Mouse (Mus musculus): Measurements from ENCODE around the gene Nacc1. TPM values are rescaled to one million over a fixed set of nuclear protein-coding genes. Genes with fewer than 3 reads are reported as not detected.

Nacc1 gene
- polyA plus RNA-seq, 1 experiment from 2014 or later: 19.1 TPM

DNA sequence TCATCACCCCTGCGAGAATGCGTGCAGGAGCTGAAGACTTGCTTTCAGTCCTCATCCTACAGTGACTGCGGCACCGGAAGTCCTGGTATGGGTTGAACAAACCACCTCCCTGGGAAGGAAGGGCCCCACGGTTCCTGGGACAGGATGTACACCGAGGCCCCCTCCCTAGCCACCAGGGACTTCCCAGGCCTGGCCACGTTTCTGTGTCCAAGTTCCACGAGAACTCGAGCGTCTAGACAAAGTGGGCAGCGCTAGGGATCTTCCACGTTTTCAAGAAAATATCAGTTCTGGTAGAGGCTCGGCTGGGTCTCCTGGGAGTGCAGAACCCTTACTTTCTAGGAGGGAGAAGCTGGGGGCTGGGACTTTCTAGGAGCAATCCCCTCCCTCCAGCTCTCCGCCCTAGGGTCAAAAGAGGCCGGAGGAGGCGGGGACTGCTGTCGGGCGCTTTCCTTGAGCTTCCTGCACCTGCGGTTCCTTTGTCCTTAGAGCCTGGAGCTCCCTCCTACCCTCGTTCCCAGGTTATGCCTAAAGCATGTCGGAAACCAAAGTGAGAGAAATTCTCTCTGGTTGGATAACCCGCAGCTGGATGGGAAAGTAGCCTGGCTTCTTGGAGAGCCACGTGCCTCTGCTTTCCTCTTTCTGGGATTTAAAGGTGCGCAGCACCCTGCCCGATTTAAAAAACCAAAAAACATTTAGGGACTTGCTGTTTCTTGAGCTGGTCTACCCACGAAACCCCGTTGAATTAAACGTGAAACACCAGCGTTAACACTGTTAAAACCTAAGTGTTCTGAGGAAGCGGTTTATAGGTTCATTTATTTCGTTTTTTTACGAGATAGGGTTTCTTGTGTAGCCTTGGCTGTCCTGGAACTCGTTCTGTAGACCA is 27.5 kb downstream of the Nacc1 start:
- WGBS (ENCODE audit: insufficient replicate concordance): 1% methylated on average over 33 of the region's 33 CpGs
- Histone ChIP-seq H3K27me3 (ENCODE audit: control insufficient read depth, insufficient read depth, low read length) (no peaks in the 10 kb centered on the region), H3K27ac (ENCODE audit: low read depth, low read length) (peak overlapping the region; percentile 96), H3K4me2 (peak overlapping the region; percentile 93), H3K4me3 (ENCODE audit: low read depth, low read length) (peak overlapping the region; percentile 95), H3K9ac (ENCODE audit: low read depth, low read length) (peak overlapping the region; percentile 98), H3K36me3 (ENCODE audit: control insufficient read depth, insufficient read depth, low read length) (no peaks in the 10 kb centered on the region), H3K9me3 (replicated peaks; ENCODE audit: control insufficient read depth, low read length) (no peaks in the 10 kb centered on the region), H3K4me1 (ENCODE audit: control insufficient read depth, insufficient read depth, low read length) (peaks cover 46% of the 10 kb centered on the region)
- no peak for ATAC-seq (replicated peaks; ENCODE audit: insufficient number of reproducible peaks, low FRiP score, low TSS enrichment)

DNA sequence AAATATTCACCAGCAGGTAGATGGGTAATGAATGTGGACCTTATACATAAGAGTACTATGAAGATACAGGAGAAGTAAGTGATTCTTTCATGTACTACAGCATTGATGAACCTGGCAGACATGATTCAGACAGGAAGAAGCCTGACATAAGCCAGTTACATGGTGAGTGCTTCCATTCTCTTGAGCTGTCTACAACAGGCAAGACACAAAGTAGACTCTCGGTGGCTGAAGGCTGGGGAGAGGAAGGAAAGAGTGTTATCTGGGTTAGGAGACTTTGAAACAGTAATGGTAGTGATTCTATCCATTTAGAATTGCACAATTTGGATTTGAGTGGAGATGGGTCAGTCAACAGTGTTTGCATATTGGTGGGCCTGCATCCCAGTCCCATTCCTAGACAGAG is 28.7 kb downstream of the Nacc1 start:
- Histone ChIP-seq H3K4me3 (ENCODE audit: low read depth, low read length) (peak overlapping the region; percentile 9; the same call in 1 of the 2 replicates), H3K4me1 (ENCODE audit: control insufficient read depth, insufficient read depth, low read length) (peaks cover 53% of the 10 kb centered on the region), H3K27ac (ENCODE audit: low read depth, low read length) (peak overlapping the region; percentile 96), H3K27me3 (ENCODE audit: control insufficient read depth, insufficient read depth, low read length) (no peaks in the 10 kb centered on the region), H3K9me3 (replicated peaks; ENCODE audit: control insufficient read depth, low read length) (no peaks in the 10 kb centered on the region), H3K36me3 (ENCODE audit: control insufficient read depth, insufficient read depth, low read length) (no peaks in the 10 kb centered on the region), H3K4me2 (no peak overlapping the region), H3K9ac (ENCODE audit: low read depth, low read length) (0 out of 2 replicates have a peak overlapping the region, but pooled peaks have one; percentile 6)
- WGBS (ENCODE audit: insufficient replicate concordance): 26% methylated on average over 1 of the region's 1 CpGs
- ATAC-seq (replicated peaks; ENCODE audit: insufficient number of reproducible peaks, low FRiP score, low TSS enrichment): no peak

DNA sequence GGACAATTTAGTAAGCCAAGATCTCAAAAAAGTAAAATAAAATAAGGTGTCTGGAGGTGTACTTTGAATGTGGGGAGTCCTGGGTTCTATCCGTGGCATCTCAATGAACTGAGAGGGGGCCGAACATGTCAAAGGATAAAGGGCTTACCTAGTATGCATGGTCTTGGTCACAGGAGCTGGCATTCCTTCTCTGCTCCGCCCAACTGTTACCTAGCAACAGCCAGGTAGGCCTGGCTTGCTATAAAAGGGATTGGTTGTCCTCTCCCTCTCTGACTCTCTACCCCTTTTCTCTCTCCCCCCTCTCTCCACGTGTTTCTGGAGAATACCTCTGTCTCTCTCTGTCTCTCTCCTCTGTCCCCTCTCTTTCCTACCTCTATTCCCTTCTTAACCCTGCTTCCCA is 30.0 kb downstream of the Nacc1 start:
- no peak for ATAC-seq (replicated peaks; ENCODE audit: insufficient number of reproducible peaks, low FRiP score, low TSS enrichment)
- Histone ChIP-seq H3K4me1 (ENCODE audit: control insufficient read depth, insufficient read depth, low read length) (peaks cover 53% of the 10 kb centered on the region), H3K36me3 (ENCODE audit: control insufficient read depth, insufficient read depth, low read length) (no peaks in the 10 kb centered on the region), H3K9me3 (replicated peaks; ENCODE audit: control insufficient read depth, low read length) (no peaks in the 10 kb centered on the region), H3K9ac (ENCODE audit: low read depth, low read length) (0 out of 2 replicates have a peak overlapping the region, but pooled peaks have one; percentile 6), H3K27ac (ENCODE audit: low read depth, low read length) (peak overlapping the region; percentile 98; the same call in 1 of the 2 replicates), H3K27me3 (ENCODE audit: control insufficient read depth, insufficient read depth, low read length) (no peaks in the 10 kb centered on the region), H3K4me2 (peak overlapping the region; percentile 94), H3K4me3 (ENCODE audit: low read depth, low read length) (no peak overlapping the region)
- whole genome bisulfite sequencing (ENCODE audit: insufficient replicate concordance): 43% methylated on average over 4 of the region's 4 CpGs

DNA sequence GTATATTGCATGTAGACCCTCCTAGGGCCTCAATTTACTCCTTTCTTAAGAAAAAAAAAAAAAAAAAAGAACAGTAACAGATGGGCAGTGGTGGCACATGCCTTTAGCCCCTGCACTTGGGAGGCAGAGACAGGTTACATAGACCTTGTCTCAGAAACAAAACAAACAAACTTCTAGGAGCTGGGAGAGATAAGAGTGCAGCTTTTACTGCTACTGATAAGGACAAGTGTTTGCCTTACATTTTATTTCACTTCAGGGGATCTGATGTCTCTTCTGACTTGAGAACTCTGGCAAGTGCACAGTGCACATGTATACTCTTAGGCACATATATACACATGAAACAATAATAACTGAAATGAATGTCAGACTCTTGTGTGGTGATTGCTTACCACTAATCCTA is 30.5 kb downstream of the Nacc1 start:
- Histone ChIP-seq H3K4me2 (peak overlapping the region; percentile 94), H3K27me3 (ENCODE audit: control insufficient read depth, insufficient read depth, low read length) (no peaks in the 10 kb centered on the region), H3K9me3 (replicated peaks; ENCODE audit: control insufficient read depth, low read length) (no peaks in the 10 kb centered on the region), H3K4me1 (ENCODE audit: control insufficient read depth, insufficient read depth, low read length) (peaks cover 53% of the 10 kb centered on the region), H3K36me3 (ENCODE audit: control insufficient read depth, insufficient read depth, low read length) (no peaks in the 10 kb centered on the region), H3K27ac (ENCODE audit: low read depth, low read length) (peak overlapping the region; percentile 98), H3K9ac (ENCODE audit: low read depth, low read length) (peak overlapping the region; percentile 82), H3K4me3 (ENCODE audit: low read depth, low read length) (peak overlapping the region; percentile 47)
- ATAC-seq (replicated peaks; ENCODE audit: insufficient number of reproducible peaks, low FRiP score, low TSS enrichment): no peak

DNA sequence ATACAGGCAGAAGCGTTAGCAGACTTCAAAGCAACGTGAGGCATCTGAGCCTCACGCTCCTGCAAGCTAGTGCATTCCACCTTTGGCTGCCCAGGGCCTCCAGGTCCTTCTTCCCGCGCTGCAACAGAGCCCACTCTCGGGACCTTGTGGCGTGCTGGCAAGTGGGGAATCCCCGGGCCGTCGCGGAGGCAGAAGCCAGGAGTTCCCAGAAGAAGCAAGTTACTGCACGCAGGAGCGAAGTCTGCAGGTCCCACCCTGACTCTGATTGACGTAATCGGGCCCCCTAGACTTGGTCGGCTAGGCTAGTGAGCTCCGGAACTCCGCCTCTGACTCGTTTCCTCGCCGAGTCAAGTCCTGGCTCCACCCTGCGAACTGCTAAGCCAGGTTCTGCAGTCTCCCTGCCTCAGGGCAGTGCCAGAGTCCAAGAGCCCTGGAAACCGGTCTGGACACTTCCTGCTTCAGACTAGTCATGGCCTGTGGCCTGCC is 31.0 kb downstream of the Nacc1 start:
- H3K9me3 ChIP-seq (replicated peaks; ENCODE audit: control insufficient read depth, low read length): no peaks in the 10 kb centered on the region
- H3K4me1 ChIP-seq (ENCODE audit: control insufficient read depth, insufficient read depth, low read length): peaks cover 53% of the 10 kb centered on the region
- peak overlapping the region; percentile 82 for H3K9ac ChIP-seq (ENCODE audit: low read depth, low read length)
- peak overlapping the region; percentile 94 for H3K4me2 ChIP-seq
- no peaks in the 10 kb centered on the region for H3K36me3 ChIP-seq (ENCODE audit: control insufficient read depth, insufficient read depth, low read length)
- H3K27ac ChIP-seq (ENCODE audit: low read depth, low read length): peak overlapping the region; percentile 98
- under 1% methylated on average over 23 of the region's 23 CpGs for WGBS (ENCODE audit: insufficient replicate concordance)
- no peaks in the 10 kb centered on the region for H3K27me3 ChIP-seq (ENCODE audit: control insufficient read depth, insufficient read depth, low read length)
- ATAC-seq (replicated peaks; ENCODE audit: insufficient number of reproducible peaks, low FRiP score, low TSS enrichment): peak; percentile 61
- peak overlapping the region; percentile 47 for H3K4me3 ChIP-seq (ENCODE audit: low read depth, low read length)

DNA sequence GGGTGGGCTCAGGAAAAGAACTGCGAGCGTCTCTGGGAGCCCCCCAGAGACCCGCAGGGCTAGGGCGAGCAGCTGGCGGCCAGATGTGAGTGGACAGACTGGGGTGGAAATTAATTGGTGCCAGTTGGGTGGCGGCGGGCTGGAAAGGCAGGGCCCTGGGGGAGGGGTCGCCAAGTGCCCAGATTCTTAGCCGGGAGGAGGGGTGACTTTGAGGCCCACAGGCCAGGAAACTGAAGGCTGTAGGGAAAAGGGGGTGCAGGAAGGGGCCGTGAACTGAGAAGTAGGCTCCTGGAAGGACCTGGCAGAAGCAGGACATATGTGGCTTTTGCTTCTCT is 31.5 kb downstream of the Nacc1 start:
- Histone ChIP-seq H3K27ac (ENCODE audit: low read depth, low read length) (peak overlapping the region; percentile 98), H3K4me3 (ENCODE audit: low read depth, low read length) (peak overlapping the region; percentile 47), H3K9me3 (replicated peaks; ENCODE audit: control insufficient read depth, low read length) (no peaks in the 10 kb centered on the region), H3K36me3 (ENCODE audit: control insufficient read depth, insufficient read depth, low read length) (no peaks in the 10 kb centered on the region), H3K9ac (ENCODE audit: low read depth, low read length) (peak overlapping the region; percentile 82), H3K27me3 (ENCODE audit: control insufficient read depth, insufficient read depth, low read length) (no peaks in the 10 kb centered on the region), H3K4me1 (ENCODE audit: control insufficient read depth, insufficient read depth, low read length) (peaks cover 53% of the 10 kb centered on the region), H3K4me2 (peak overlapping the region; percentile 94)
- 2% methylated on average over 10 of the region's 10 CpGs for WGBS (ENCODE audit: insufficient replicate concordance)
- ATAC-seq (replicated peaks; ENCODE audit: insufficient number of reproducible peaks, low FRiP score, low TSS enrichment): 0 out of 2 replicates have a peak, but pooled peaks have one; percentile 36

DNA sequence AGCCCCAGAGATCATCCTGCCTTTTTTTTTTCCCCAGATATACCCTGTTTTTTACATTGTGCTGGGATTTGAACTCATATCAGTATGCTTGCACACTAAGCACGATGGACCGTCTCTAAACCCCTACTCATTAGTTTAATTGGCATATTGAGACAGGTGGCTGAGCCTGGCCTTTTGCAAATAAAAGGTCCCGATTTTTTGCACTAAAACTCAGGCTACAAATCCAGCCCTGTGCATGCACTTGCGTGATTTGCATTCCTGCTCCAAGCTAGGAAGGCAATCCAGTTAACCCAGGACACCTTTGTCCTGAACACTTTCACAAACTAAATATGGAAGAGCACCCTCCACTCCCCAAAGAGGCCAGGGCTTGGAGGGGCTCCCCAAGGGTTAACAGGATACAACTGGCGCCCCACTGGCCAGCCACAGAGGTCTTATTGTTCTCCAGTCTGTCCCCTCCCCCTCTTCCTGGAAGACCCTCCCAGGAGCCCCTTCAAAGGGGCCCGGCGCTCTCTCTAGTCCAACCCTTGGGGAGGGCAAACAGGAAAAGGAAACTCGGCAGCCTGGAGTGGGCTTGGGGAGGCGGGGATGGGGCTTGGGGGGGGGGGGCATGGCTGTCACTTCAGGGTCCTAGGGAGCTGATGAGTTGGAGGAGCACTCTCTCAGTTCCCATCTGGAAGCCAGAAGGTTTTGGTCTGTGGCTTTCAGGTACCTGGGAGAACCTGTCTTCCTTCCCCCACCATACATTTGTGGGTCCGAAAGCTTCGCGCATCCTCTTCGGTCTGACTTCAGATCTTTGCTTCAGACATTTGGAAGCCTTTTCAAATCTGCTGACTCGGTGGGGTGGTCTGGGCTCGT is 32.1 kb downstream of the Nacc1 start:
- no peaks in the 10 kb centered on the region for H3K36me3 ChIP-seq (ENCODE audit: control insufficient read depth, insufficient read depth, low read length)
- WGBS (ENCODE audit: insufficient replicate concordance): 2% methylated on average over 14 of the region's 15 CpGs
- H3K9ac ChIP-seq (ENCODE audit: low read depth, low read length): peak overlapping the region; percentile 82
- H3K27me3 ChIP-seq (ENCODE audit: control insufficient read depth, insufficient read depth, low read length): no peaks in the 10 kb centered on the region
- peak; percentile 57 for ATAC-seq (replicated peaks; ENCODE audit: insufficient number of reproducible peaks, low FRiP score, low TSS enrichment)
- H3K27ac ChIP-seq (ENCODE audit: low read depth, low read length): peak overlapping the region; percentile 98
- peaks cover 51% of the 10 kb centered on the region for H3K4me1 ChIP-seq (ENCODE audit: control insufficient read depth, insufficient read depth, low read length)
- no peaks in the 10 kb centered on the region for H3K9me3 ChIP-seq (replicated peaks; ENCODE audit: control insufficient read depth, low read length)
- peak overlapping the region; percentile 94 for H3K4me2 ChIP-seq
- peak overlapping the region; percentile 47 for H3K4me3 ChIP-seq (ENCODE audit: low read depth, low read length)

DNA sequence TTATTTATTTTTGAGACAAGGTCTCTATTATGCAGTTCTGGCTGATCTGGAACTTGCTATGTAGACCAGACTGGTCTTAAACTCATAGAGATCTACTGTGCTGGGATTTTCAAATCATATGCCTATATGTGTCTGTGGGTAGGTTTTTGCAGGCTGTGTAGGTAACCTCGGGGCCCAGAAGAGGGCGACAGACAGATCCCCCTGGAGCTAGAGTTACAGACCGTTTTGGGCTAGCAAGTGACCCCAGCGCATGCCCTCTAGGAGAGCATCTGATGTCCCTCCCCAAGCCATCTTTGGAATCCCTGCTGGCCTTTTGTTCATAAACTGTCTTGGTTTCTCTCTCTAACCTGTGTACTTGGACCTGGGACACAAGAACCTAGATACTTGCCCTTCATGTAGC is 33.1 kb downstream of the Nacc1 start:
- 38% methylated on average over 4 of the region's 4 CpGs for WGBS (ENCODE audit: insufficient replicate concordance)
- H3K27ac ChIP-seq (ENCODE audit: low read depth, low read length): peak overlapping the region; percentile 98
- no peak for ATAC-seq (replicated peaks; ENCODE audit: insufficient number of reproducible peaks, low FRiP score, low TSS enrichment)
- H3K4me1 ChIP-seq (ENCODE audit: control insufficient read depth, insufficient read depth, low read length): peaks cover 45% of the 10 kb centered on the region
- H3K4me3 ChIP-seq (ENCODE audit: low read depth, low read length): no peak overlapping the region
- no peaks in the 10 kb centered on the region for H3K27me3 ChIP-seq (ENCODE audit: control insufficient read depth, insufficient read depth, low read length)
- H3K4me2 ChIP-seq: no peak overlapping the region
- H3K36me3 ChIP-seq (ENCODE audit: control insufficient read depth, insufficient read depth, low read length): no peaks in the 10 kb centered on the region
- H3K9me3 ChIP-seq (replicated peaks; ENCODE audit: control insufficient read depth, low read length): no peaks in the 10 kb centered on the region
- no peak overlapping the region for H3K9ac ChIP-seq (ENCODE audit: low read depth, low read length)

All from heart, embryonic 11.5 days (tissue).